Mouse (Mus musculus) granulocyte monocyte progenitor cell, adult 5-6 weeks (primary cell): ENCODE results near the gene Tubg2. TPM values are rescaled to one million over a fixed set of nuclear protein-coding genes. Genes with fewer than 3 reads are reported as not detected.

Experiments
- ATAC-seq: replicated peaks from 2 replicates; pipeline ENCODE4 v1.8.0; 2016; ENCODE audit warnings: mild to moderate bottlenecking, moderate TSS enrichment, inconsistent platforms; ENCODE audit not compliant: poor library complexity, severe bottlenecking
- total RNA-seq, 2 experiments: library from RNA; stranded (forward) in 1 of 2; stranded (reverse) in 1 of 2; fragments of 200-712, 200-1000 nt in 1 of 2; fragments of >200 nt in 1 of 2; fragmentation: Nextera tagmentation in 1 of 2; gene quantifications; 2 replicates each; pipeline ENCODE4 v1.2.3; 2014 to 2017

Gene Tubg2
- total RNA-seq, 2 experiments from 2014 or later: not detected

DNA sequence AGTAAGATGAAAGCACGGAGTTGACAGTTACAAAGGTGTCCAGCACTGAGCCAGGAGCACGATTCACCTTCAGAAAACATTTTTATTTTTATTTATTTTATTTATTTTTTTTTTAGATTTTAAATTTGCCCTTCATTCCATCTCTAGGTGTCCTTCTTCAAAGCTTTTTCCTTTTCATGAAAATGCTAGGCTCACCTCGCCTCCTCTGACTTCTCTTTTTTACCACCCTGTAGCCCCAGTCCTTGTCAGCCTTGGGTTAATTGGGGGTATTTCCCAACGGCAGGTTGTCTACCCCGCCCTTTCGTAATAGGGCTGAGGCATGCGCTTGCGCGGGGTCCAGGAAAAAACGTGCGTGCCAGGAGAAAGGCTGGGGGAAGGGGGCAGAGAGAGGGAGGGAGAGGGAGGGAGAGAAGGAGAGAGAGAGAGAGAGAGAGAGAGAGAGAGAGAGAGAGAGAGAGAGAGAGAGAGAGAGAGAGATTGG lies 20.0 kb downstream of the Tubg2 start:
- peak; percentile 26 for ATAC-seq

- ATAC-seq: no peak
Measured at GRCm38 (mm10) chr11:101176117-101176691, 20.5 kb downstream of the Tubg2 start.

- ATAC-seq: peak; percentile 7; the same call in 1 of the 2 replicates
Measured at GRCm38 (mm10) chr11:101176933-101177773, 21.4 kb downstream of the Tubg2 start.

GRCm38 (mm10) chr11:101178061-101179058 lies 22.7 kb downstream of the Tubg2 start:
- ATAC-seq: no peak

DNA sequence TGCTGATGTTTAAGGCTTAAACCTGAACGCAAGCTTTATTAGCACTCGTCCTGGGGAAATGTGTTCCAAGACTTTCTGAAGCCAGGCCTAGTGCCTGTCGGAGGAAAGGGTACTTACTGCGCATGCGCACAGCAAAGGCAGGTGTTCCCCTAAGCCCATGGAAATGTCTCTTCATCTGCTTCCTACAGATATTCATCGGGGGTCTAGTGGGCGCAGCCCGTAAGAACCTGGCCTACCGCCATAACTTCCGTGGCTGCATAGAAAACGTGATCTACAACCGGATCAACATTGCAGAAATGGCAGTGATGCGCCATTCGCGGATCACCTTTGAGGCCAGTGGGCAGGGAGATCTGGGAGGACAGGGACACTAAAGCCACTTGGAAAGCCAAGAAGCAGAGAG lies 23.6 kb downstream of the Tubg2 start:
- no peak for ATAC-seq

GRCm38 (mm10) chr11:101180261-101180660 lies 24.6 kb downstream of the Tubg2 start:
- ATAC-seq: no peak

GRCm38 (mm10) chr11:101180846-101181740 lies 25.4 kb downstream of the Tubg2 start:
- ATAC-seq: peak; percentile 46

GRCm38 (mm10) chr11:101181961-101182360 lies 26.3 kb downstream of the Tubg2 start:
- no peak for ATAC-seq

DNA sequence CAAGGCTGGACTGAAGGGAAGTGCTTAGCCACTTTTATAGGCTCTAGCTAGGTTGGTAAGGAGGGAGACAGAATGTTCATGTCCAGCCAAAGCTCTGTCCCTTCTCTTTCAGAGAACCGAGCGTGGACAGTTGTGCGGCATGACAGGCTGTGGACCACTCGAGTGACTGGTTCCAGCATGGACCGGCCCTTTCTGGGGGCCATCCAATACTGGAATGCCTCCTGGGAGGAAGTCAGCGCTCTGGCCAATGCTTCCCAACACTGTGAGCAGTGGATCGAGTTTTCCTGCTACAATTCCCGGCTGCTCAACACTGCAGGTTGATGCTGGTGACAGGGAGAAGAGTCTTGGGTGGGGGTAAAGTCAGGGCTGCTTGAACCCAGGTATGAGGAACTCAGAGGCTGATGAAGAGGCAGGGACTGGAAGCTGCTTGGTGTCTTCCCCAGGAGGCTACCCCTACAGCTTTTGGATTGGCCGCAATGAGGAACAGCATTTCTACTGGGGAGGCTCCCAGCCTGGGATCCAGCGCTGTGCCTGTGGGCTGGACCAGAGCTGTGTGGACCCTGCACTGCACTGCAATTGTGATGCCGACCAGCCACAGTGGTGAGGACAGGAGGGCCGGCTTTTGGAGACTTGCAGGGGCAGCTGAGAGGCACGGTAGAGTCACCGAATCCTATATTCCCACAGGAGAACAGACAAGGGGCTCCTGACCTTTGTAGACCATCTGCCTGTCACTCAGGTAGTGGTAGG lies 27.2 kb downstream of the Tubg2 start:
- no peak for ATAC-seq

DNA sequence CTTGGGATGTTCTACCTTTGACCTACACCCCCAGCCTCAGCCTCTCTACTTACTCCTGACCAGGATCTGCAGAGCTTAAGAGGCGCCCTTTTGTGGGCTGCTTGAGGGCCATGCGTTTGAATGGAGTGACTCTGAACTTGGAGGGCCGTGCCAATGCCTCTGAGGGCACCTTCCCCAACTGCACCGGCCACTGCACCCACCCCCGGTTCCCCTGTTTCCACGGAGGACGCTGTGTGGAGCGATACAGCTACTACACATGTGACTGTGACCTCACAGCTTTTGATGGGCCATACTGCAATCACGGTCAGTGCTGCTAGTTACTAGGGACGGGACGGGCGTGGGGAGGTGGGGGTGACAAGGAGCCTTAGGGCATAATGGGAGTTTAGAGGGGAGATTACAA lies 29.3 kb downstream of the Tubg2 start:
- ATAC-seq: no peak

DNA sequence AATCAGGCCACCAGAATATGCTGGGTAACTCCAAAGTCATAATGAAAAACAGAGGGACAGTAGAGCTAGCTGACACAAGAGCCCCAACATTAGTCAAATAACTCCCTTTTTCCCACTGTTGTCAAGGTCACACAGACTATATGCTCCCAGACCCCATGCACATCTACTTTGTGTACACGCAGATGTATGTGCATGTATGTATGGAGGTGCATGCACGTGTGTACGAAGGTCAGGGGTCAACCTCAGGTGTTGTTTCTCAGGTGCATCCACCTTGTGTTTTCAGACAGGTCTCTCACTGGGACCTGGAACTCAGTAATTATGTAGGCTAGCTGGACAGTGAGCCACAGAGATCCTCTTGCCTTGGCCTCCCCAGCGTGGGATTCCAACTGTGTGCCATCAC lies 29.7 kb downstream of the Tubg2 start:
- no peak for ATAC-seq

GRCm38 (mm10) chr11:101186526-101187247 lies 31.0 kb downstream of the Tubg2 start:
- ATAC-seq: no peak

GRCm38 (mm10) chr11:101187541-101187940 lies 31.8 kb downstream of the Tubg2 start:
- ATAC-seq: no peak

DNA sequence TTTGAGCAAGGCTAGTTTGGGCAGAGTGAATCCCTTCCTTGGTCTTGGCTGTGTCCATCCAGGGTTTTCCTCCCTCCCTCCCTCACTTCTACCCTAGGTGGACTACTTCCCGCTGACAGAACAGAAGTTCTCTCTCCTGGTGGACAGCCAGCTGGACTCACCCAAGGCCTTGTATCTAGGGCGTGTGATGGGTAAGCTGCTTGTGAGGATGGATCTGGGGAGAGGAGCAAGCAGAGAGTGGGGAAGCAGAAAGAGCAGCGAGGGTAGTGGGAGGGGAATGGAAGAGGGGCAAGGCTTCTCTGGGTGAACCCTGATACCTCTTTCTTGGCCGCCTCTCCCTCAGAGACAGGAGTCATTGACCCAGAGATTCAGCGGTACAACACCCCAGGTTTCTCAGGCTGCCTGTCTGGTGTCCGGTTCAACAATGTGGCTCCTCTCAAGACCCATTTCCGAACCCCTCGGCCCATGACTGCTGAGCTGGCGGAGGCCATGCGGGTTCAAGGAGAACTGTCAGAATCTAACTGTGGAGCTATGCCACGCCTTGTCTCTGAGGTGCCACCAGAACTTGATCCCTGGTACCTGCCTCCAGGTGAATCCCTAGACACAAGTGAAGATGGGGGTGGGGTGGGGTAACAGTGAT lies 32.6 kb downstream of the Tubg2 start:
- ATAC-seq: no peak

DNA sequence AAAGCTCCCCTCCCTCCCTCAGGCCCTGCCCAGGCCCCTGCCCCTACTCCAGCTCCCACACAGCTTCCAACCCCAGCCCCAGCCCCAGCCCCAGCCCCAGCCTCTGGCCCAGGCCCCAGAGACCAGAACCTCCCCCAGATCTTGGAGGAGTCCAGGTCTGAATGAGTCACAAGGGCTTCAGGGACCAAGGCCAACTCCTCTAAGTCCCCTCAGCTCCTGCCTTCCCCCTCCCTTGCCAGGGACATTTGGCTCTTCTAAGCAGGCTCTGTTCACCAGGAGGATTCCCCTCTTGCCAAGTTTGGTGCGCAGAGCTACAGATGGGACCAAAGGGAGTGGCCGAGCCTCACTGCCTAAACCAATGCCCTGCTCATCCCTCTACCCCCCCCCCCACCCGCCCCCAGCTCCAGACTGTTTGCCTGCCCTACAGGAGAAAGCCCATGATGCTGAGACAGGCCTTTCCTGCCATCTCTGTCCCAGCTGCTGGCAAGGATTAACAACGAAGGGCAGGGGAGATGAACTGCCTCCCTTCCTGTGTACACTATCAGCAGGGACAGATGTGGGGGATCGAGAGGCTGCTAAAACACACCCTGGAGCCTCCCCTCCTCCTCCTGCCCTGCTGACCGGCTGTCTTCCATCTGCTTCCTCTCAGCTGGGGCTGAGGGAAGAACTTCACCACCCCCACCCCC lies 33.9 kb downstream of the Tubg2 start:
- ATAC-seq: no peak

GRCm38 (mm10) chr11:101190181-101190912 lies 34.6 kb downstream of the Tubg2 start:
- ATAC-seq: no peak
